Mouse (Mus musculus) cortical plate, adult 2 months (tissue): ENCODE measurements at regions not wholly inside any gene's neighbourhood (a gene's known extent, or its start where the extent isn't known, plus 50 kb on each side); places are given as distances from the start of the nearest gene placed in this dataset.

ENCODE experiments used
- CTCF ChIP-seq: fragments of 200-500 bp; IDR thresholded peaks from 2 replicates; pipeline ENCODE4 v1.5.1; 2011; ENCODE audit warnings: mild to moderate bottlenecking, control low read depth, low read length; ENCODE audit not compliant: insufficient read depth; ENCODE audit errors: extremely low read depth
- POLR2A ChIP-seq: fragments of 200-500 bp; IDR thresholded peaks from 2 replicates; pipeline ENCODE4 v1.6.1; 2011; ENCODE audit warnings: mild to moderate bottlenecking, low read length, control low read depth; ENCODE audit not compliant: insufficient read depth; ENCODE audit errors: extremely low read depth

GRCm38 (mm10) chr8:126825877-126826276 lies 119.8 kb downstream of the Tomm20 start:
- TF ChIP-seq CTCF (no peak), POLR2A (no peak)
